ENCODE assay signal across 11 mouse cellular contexts in genomic region chr6:15728844-15729577, GRCm38 (mm10). TPM values are rescaled to one million over a fixed set of nuclear protein-coding genes. Genes with fewer than 3 reads are reported as not detected.
DNase-seq lines count a peak whose midpoint lies in the region; ATAC-seq lines count a peak whose summit lies in the region.
"Had no signal": no experiment of that assay in that cellular context is flagged by ENCODE, and none has a peak within 500 bp of the region (broad histone marks: within the 10 kb centered on the region; RNA-seq: fewer than 3 reads in every experiment).

No protein-coding gene starts in this region.

- H3K27ac ChIP-seq in kidney, embryonic 16.5 days (ENCODE audit: low read length), result peak overlapping the region; percentile 36; the same call in 1 of the 2 replicates
- H3K27ac ChIP-seq: embryonic facial prominence, embryonic 12.5 days; forebrain, embryonic 13.5 days had no signal

- H3K4me1 ChIP-seq in kidney, embryonic 16.5 days (ENCODE audit: insufficient read depth, low read length), result peaks cover 35% of the 10 kb centered on the region
- H3K4me1 ChIP-seq: embryonic facial prominence, embryonic 12.5 days; forebrain, embryonic 13.5 days had no signal

- no peak overlapping the region for H3K9ac ChIP-seq in kidney, embryonic 16.5 days (replicated peaks; ENCODE audit: low read length)
- H3K9ac ChIP-seq: embryonic facial prominence, embryonic 12.5 days; forebrain, embryonic 13.5 days had no signal

- H3K36me3 ChIP-seq in kidney, embryonic 16.5 days (ENCODE audit: insufficient read depth, low read length), result no peaks in the 10 kb centered on the region
- H3K36me3 ChIP-seq: embryonic facial prominence, embryonic 12.5 days had no signal

- H3K27me3 ChIP-seq in kidney, embryonic 16.5 days (ENCODE audit: insufficient read depth, low read length), result no peaks in the 10 kb centered on the region
- H3K27me3 ChIP-seq: embryonic facial prominence, embryonic 12.5 days; forebrain, embryonic 13.5 days had no signal

- no peak for DNase-seq in kidney, adult 18-20 months
- DNase-seq in CD4-positive helper T cell, adult 2 months (ENCODE audit: low read depth, low spot score), result peak; percentile 42
- no peak for DNase-seq in thymus, postnatal 36 days
- DNase-seq: adrenal gland, postnatal 10 days; cerebellum, adult 8-10 months had no signal

- no peak for ATAC-seq in kidney, embryonic 16.5 days (ENCODE audit: low FRiP score, low TSS enrichment)
- ATAC-seq in activated CD4-positive, CD25-positive, alpha-beta regulatory T cell, adult 4 months, result peak; percentile 78
- peak; percentile 86 for ATAC-seq in megakaryocyte progenitor cell, adult 5-6 weeks (replicated peaks; ENCODE audit: poor library complexity)
- no peak for ATAC-seq in megakaryocyte-erythroid progenitor cell, adult 5-6 weeks (replicated peaks; ENCODE audit: low FRiP score, low TSS enrichment, poor library complexity, severe bottlenecking)
- ATAC-seq: forebrain, embryonic 13.5 days had no signal

- H3K4me2 ChIP-seq in kidney, embryonic 16.5 days (replicated peaks; ENCODE audit: low read depth, low read length), result no peak overlapping the region
- H3K4me2 ChIP-seq: embryonic facial prominence, embryonic 12.5 days; forebrain, embryonic 13.5 days had no signal

- H3K9me3 ChIP-seq in kidney, embryonic 16.5 days (ENCODE audit: low read length), result no peaks in the 10 kb centered on the region
- H3K9me3 ChIP-seq: embryonic facial prominence, embryonic 12.5 days; forebrain, embryonic 13.5 days had no signal

- no peak overlapping the region for H3K4me3 ChIP-seq in kidney, embryonic 16.5 days (ENCODE audit: low read length)
- H3K4me3 ChIP-seq: embryonic facial prominence, embryonic 12.5 days; forebrain, embryonic 13.5 days had no signal

- 79% methylated on average over 6 of the region's 6 CpGs for WGBS in kidney, embryonic 16.5 days

RNA-seq across cellular contexts. Expression of gene Mdfic, which starts 8.6 kb away (rescaled TPM):
- 5.3 and 5.7 TPM in 2 replicates for polyA plus RNA-seq in kidney, embryonic 16.5 days (2015; fragmentation: Nextera tagmentation; extraction: Ambion mirVana)
- polyA plus RNA-seq in activated CD4-positive, CD25-positive, alpha-beta regulatory T cell, adult 4 months (2017; shearing (Covaris generic)), result 10 to 100 TPM; 16.2 to 20.8 TPM
- total RNA-seq in megakaryocyte progenitor cell, adult 5-6 weeks (2015), result 7.6 and 8.5 TPM in 2 replicates
- 9.4 and 10.9 TPM in 2 replicates for total RNA-seq in megakaryocyte progenitor cell, adult 5-6 weeks (2017)
- total RNA-seq in megakaryocyte-erythroid progenitor cell, adult 5-6 weeks (2014; fragmentation: Nextera tagmentation), result 0.11 and 0.45 TPM in 2 replicates
- total RNA-seq in megakaryocyte-erythroid progenitor cell, adult 5-6 weeks (2017), result 2.8 and 4.4 TPM in 2 replicates

Comparison
In these comparisons a context has a peak if more than half of its experiments do, and no peak if none do; other contexts are left out.
1. ATAC-seq: peak in activated CD4-positive, CD25-positive, alpha-beta regulatory T cell, adult 4 months (single experiment) and megakaryocyte progenitor cell, adult 5-6 weeks (single experiment); none in kidney, embryonic 16.5 days (single experiment) and megakaryocyte-erythroid progenitor cell, adult 5-6 weeks (single experiment).